Mouse (Mus musculus) bone marrow macrophage, adult 2 months (primary cell): ENCODE measurements around the gene Nuf2.

Experiments used
- CTCF ChIP-seq: IDR thresholded peaks from 2 replicates; pipeline ENCODE4 v1.5.1; 2012; ENCODE audit warnings: low read depth, mild to moderate bottlenecking, low read length, moderate library complexity
- POLR2A ChIP-seq: IDR thresholded peaks from 2 replicates; pipeline ENCODE4 v1.6.1; 2012; ENCODE audit warnings: mild to moderate bottlenecking, low read depth, low read length, borderline replicate concordance

- TF ChIP-seq POLR2A (no peak), CTCF (no peak)
These were observed 1.2 kb downstream of the Nuf2 start for GRCm38 (mm10) chr1:169529996-169530518.
